Mouse (Mus musculus) small intestine, adult 2 months (tissue): ENCODE data around the gene Foxp1. TPM values are rescaled to one million over a fixed set of nuclear protein-coding genes. Genes with fewer than 3 reads are reported as not detected.
A peak's percentile ranks its signal among the peaks of the same experiment; 100 is the strongest.

Experiments used
- H3K27ac ChIP-seq: fragments of 200-500 bp; 2 replicates; pipeline ENCODE4 v1.5.1; 2012; ENCODE audit warnings: low read depth, low read length, control low read depth, inconsistent platforms; ENCODE audit not compliant: insufficient read depth
- H3K27me3 ChIP-seq: fragments of 200-500 bp; 2 replicates; pipeline ENCODE4 v1.6.1; 2012; ENCODE audit warnings: mild to moderate bottlenecking, moderate library complexity, low read length, inconsistent platforms; ENCODE audit not compliant: control insufficient read depth, insufficient read depth
- H3K36me3 ChIP-seq: fragments of 200-500 bp; 2 replicates; pipeline ENCODE4 v1.6.1; 2012; ENCODE audit warnings: mild to moderate bottlenecking, low read length, control low read depth, inconsistent platforms; ENCODE audit not compliant: control insufficient read depth, insufficient read depth
- H3K4me1 ChIP-seq: fragments of 200-500 bp; 2 replicates; pipeline ENCODE4 v1.6.1; 2012; ENCODE audit warnings: low read length, inconsistent platforms, mixed read lengths; ENCODE audit not compliant: control insufficient read depth, insufficient read depth, insufficient read length
- H3K4me3 ChIP-seq: fragments of 200-500 bp; 2 replicates; pipeline ENCODE4 v1.5.1; 2012; ENCODE audit warnings: low read depth, mild to moderate bottlenecking, control low read depth, inconsistent platforms, low read length, moderate library complexity
- CTCF ChIP-seq: fragments of 200-500 bp; IDR thresholded peaks from 2 replicates; pipeline ENCODE4 v1.5.1; 2012; ENCODE audit warnings: low read depth, mild to moderate bottlenecking, control low read depth, inconsistent platforms, low read length, moderate library complexity, mixed read lengths; ENCODE audit not compliant: insufficient replicate concordance, insufficient read length; ENCODE audit errors: extremely low read depth
- POLR2A ChIP-seq: fragments of 200-500 bp; IDR thresholded peaks from 2 replicates; pipeline ENCODE4 v1.6.1; 2012; ENCODE audit warnings: low read depth, mild to moderate bottlenecking, control low read depth, inconsistent platforms, low read length, moderate library complexity
- WGBS: fragments of 180-500 bp; shearing (Covaris S2); methylation state at CpG from one replicate; pipeline ENCODE4 v1.1.7; 2018; 5-methylcytosine and 5-hydroxymethylcytosine counted together
- polyA plus RNA-seq: library from polyadenylated mRNA; depleted of rRNA; stranded (reverse); fragments of >200 nt; gene quantifications from 2 replicates; pipeline ENCODE4 v1.2.3, GENCODE M21; 2012

Gene Foxp1
- polyA plus RNA-seq, 1 experiment: 52.2 TPM

DNA sequence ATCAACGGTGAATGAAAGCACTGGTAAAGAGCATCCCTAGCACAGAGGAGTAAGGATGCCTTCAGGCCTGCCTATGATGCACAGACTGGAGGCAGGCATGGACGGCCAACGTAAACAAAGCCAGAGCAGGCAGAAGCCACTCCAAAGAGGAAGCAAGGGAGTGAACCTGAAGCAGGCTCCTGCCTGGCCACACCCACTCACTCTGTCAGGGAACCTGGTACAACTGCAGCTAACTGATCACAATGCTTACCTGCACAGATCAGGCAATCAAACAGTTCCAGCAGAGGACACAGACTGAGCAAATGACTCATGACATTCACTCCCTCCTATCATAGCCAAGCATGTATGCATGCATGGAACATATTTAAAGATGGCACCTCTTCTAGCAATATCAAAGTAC, 237.5 kb downstream of the Foxp1 start:
- 48% methylated on average over 3 of the region's 3 CpGs for WGBS
- Histone ChIP-seq H3K27me3 (no peaks in the 10 kb centered on the region), H3K27ac (no peak overlapping the region), H3K4me3 (no peak overlapping the region), H3K36me3 (no peaks in the 10 kb centered on the region), H3K4me1 (no peaks in the 10 kb centered on the region)
- no peak for TF ChIP-seq POLR2A
- no peak for TF ChIP-seq CTCF

DNA sequence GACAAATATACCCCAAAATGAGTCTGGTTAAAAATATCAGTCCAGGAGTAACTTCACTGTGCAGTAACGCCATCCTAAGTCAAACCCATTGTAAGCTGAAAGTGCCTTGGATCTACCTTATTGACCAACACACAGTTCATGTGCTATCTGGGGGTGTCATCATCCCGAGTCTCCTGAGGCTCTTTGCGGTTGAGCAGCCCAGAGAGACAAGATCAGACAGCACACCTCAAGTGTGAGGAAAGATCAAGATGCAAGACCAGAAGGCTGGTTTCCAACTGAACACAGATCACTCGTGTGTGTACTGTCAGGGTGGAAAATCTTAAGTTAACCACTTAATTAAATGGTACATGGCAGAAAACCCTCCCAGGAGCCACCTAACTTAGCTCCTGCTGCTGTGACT, 238.5 kb downstream of the Foxp1 start:
- 89% methylated on average over 4 of the region's 4 CpGs for WGBS
- Histone ChIP-seq H3K27me3 (no peaks in the 10 kb centered on the region), H3K4me1 (no peaks in the 10 kb centered on the region), H3K36me3 (no peaks in the 10 kb centered on the region), H3K4me3 (no peak overlapping the region), H3K27ac (no peak overlapping the region)
- TF ChIP-seq POLR2A: no peak
- no peak for TF ChIP-seq CTCF

GRCm38 (mm10) chr6:99282866-99283657, 239.5 kb downstream of the Foxp1 start:
- H3K27ac ChIP-seq: no peak overlapping the region
- no peaks in the 10 kb centered on the region for H3K27me3 ChIP-seq
- TF ChIP-seq POLR2A: no peak
- TF ChIP-seq CTCF: no peak
- 79% methylated on average over 15 of the region's 15 CpGs for WGBS
- no peaks in the 10 kb centered on the region for H3K4me1 ChIP-seq
- no peaks in the 10 kb centered on the region for H3K36me3 ChIP-seq
- H3K4me3 ChIP-seq: no peak overlapping the region

GRCm38 (mm10) chr6:99281433-99281832, 241.1 kb downstream of the Foxp1 start:
- no peaks in the 10 kb centered on the region for H3K36me3 ChIP-seq
- TF ChIP-seq POLR2A: no peak
- no peak for TF ChIP-seq CTCF
- WGBS: 89% methylated on average over 9 of the region's 9 CpGs

DNA sequence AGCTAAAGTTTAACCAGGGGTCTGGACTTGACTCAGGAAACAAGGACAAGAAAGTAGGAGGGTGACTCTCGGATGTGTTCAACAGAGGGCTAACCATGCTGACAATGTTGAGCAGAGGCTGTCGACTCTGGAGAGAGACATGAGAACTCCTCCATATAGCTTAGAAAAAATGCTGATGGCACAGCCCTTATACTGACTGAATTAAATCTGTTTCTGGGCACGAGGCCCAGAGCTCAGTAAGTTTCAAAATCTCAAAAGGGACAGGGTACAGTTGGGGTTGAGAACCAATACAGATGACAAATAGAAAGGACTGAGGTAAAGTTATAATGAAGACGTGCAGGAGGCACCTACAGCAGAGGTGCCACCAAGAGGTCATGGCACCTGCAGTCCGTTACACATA, 241.9 kb downstream of the Foxp1 start:
- TF ChIP-seq POLR2A (no peak), CTCF (no peak)
- H3K27ac ChIP-seq: no peak overlapping the region
- peaks cover 8% of the 10 kb centered on the region; the same call in 1 of the 2 replicates for H3K4me1 ChIP-seq
- no peaks in the 10 kb centered on the region for H3K27me3 ChIP-seq
- H3K4me3 ChIP-seq: no peak overlapping the region
- WGBS: 70% methylated on average over 5 of the region's 5 CpGs
- H3K36me3 ChIP-seq: no peaks in the 10 kb centered on the region

More at GRCm38 (mm10) chr6:99281433-99281832, 241.1 kb downstream of the Foxp1 start:
- no peaks in the 10 kb centered on the region for H3K27me3 ChIP-seq
- H3K27ac ChIP-seq: no peak overlapping the region
- no peak overlapping the region for H3K4me3 ChIP-seq
- peaks cover 3% of the 10 kb centered on the region; the same call in 1 of the 2 replicates for H3K4me1 ChIP-seq

- Histone ChIP-seq H3K27me3 (no peaks in the 10 kb centered on the region), H3K4me1 (peaks cover 11% of the 10 kb centered on the region; the same call in 1 of the 2 replicates), H3K36me3 (no peaks in the 10 kb centered on the region), H3K4me3 (no peak overlapping the region), H3K27ac (no peak overlapping the region)
- TF ChIP-seq POLR2A (no peak), CTCF (no peak)
- WGBS: 72% methylated on average over 1 of the region's 1 CpGs
These were observed 245.3 kb downstream of the Foxp1 start for GRCm38 (mm10) chr6:99277251-99277650.

- H3K36me3 ChIP-seq: no peaks in the 10 kb centered on the region
- 49% methylated on average over 7 of the region's 7 CpGs for WGBS
- peaks cover 19% of the 10 kb centered on the region; the same call in 1 of the 2 replicates for H3K4me1 ChIP-seq
- peak overlapping the region; percentile 14 for H3K27ac ChIP-seq
- no peak overlapping the region for H3K4me3 ChIP-seq
- TF ChIP-seq POLR2A: no peak
- no peak for TF ChIP-seq CTCF
- no peaks in the 10 kb centered on the region for H3K27me3 ChIP-seq
These were observed 246.2 kb downstream of the Foxp1 start for GRCm38 (mm10) chr6:99276297-99276653.
